In genomic region chr7:137480839-137481238, GRCm38 (mm10) we compare ENCODE assay signal across 31 mouse cellular contexts.
"Had no signal": no experiment of that assay in that cellular context is flagged by ENCODE, and none has a peak within 500 bp of the region (broad histone marks: within the 10 kb centered on the region; RNA-seq: fewer than 3 reads in every experiment).

No protein-coding gene starts in this region.

- H3K4me2 ChIP-seq: limb, embryonic 12.5 days; limb, embryonic 13.5 days; limb, embryonic 15.5 days; liver, embryonic 11.5 days; liver, embryonic 12.5 days; liver, embryonic 13.5 days; liver, embryonic 15.5 days; lung, embryonic 14.5 days; lung, embryonic 15.5 days; midbrain, embryonic 11.5 days; midbrain, embryonic 12.5 days; midbrain, embryonic 13.5 days; midbrain, embryonic 15.5 days; neural tube, embryonic 12.5 days had no signal

- H3K9me3 ChIP-seq: limb, embryonic 10.5 days; limb, embryonic 12.5 days; limb, embryonic 13.5 days; limb, embryonic 15.5 days; liver, embryonic 12.5 days; liver, embryonic 13.5 days; liver, embryonic 15.5 days; lung, embryonic 15.5 days; megakaryocyte, embryonic 14.5 days; midbrain, embryonic 10.5 days; midbrain, embryonic 12.5 days; midbrain, embryonic 13.5 days; midbrain, embryonic 15.5 days; neural tube, embryonic 12.5 days had no signal

- DNase-seq: left cerebral cortex, postnatal 4 days; liver; liver, embryonic 13.5 days; lung, adult 18-20 months; lung, adult 2 months; lung, embryonic 14.5 days; lung, postnatal 10 days; lung, postnatal 14 days; lung, postnatal 36 days; lung, postnatal 4 days; midbrain, embryonic 14.5 days had no signal

- H3K9ac ChIP-seq: limb, embryonic 12.5 days; limb, embryonic 13.5 days; limb, embryonic 15.5 days; liver, embryonic 12.5 days; liver, embryonic 13.5 days; liver, embryonic 14.5 days; liver, embryonic 15.5 days; lung, embryonic 14.5 days; lung, embryonic 15.5 days; midbrain, embryonic 12.5 days; midbrain, embryonic 13.5 days; midbrain, embryonic 15.5 days; neural tube, embryonic 12.5 days had no signal

- ATAC-seq: liver, embryonic 12.5 days; lung, postnatal 0 days; midbrain, embryonic 13.5 days; midbrain, embryonic 15.5 days; midbrain, embryonic 16.5 days had no signal

- H3K4me3 ChIP-seq: limb, embryonic 10.5 days; limb, embryonic 12.5 days; limb, embryonic 13.5 days; limb, embryonic 15.5 days; liver, embryonic 12.5 days; liver, embryonic 13.5 days; liver, embryonic 15.5 days; lung, embryonic 15.5 days; megakaryocyte, embryonic 14.5 days; midbrain, embryonic 10.5 days; midbrain, embryonic 12.5 days; midbrain, embryonic 13.5 days; midbrain, embryonic 15.5 days; myocyte; neural tube, embryonic 12.5 days had no signal

- H3K27me3 ChIP-seq: liver, embryonic 13.5 days; midbrain, embryonic 15.5 days; neural tube, embryonic 12.5 days had no signal

- H3K36me3 ChIP-seq: limb, embryonic 10.5 days; limb, embryonic 12.5 days; limb, embryonic 13.5 days; limb, embryonic 15.5 days; liver, embryonic 12.5 days; liver, embryonic 13.5 days; liver, embryonic 15.5 days; lung, embryonic 15.5 days; midbrain, embryonic 10.5 days; midbrain, embryonic 12.5 days; midbrain, embryonic 13.5 days; midbrain, embryonic 15.5 days; neural tube, embryonic 12.5 days had no signal

- H3K27ac ChIP-seq: limb, embryonic 10.5 days; limb, embryonic 12.5 days; limb, embryonic 13.5 days; limb, embryonic 15.5 days; liver, embryonic 12.5 days; liver, embryonic 13.5 days; liver, embryonic 14.5 days; liver, embryonic 15.5 days; lung, embryonic 15.5 days; macrophage; midbrain, embryonic 10.5 days; midbrain, embryonic 12.5 days; midbrain, embryonic 13.5 days; midbrain, embryonic 15.5 days; neural tube, embryonic 12.5 days had no signal
